Mouse (Mus musculus) layer of hippocampus, postnatal 10 days (tissue): ENCODE measurements around the gene Bbs1. TPM values are rescaled to one million over a fixed set of nuclear protein-coding genes. Genes with fewer than 3 reads are reported as not detected.
A peak's percentile ranks its signal among the peaks of the same experiment; 100 is the strongest.
"Not testable (repeated sequence)": the region's sequence is repeated elsewhere in the genome, so short reads cannot be mapped to it uniquely, and the experiment has no call there.

Source experiments
- DNase-seq, 2 experiments: peaks; one replicate each; pipeline ENCODE4 v3.0.0; 2021; ENCODE audit warnings: low spot score in 2 of 2
- long read RNA-seq: library from polyadenylated mRNA; stranded (forward); transcript quantifications from one replicate; pipeline ENCODE4 v2.0.0, GENCODE M21; 2023
- total RNA-seq, 2 experiments: library from RNA; stranded (reverse); gene quantifications; 2 replicates each; pipeline ENCODE4 v1.2.3; 2021

Bbs1 gene
- 10 to 100 TPM; 31.3 to 34.8 TPM for total RNA-seq
- long read RNA-seq, partial matches to known transcripts, result 2 of 4 reads
- long read RNA-seq, other reads (novel, unspliced or antisense), result 2 of 4 reads

DNA sequence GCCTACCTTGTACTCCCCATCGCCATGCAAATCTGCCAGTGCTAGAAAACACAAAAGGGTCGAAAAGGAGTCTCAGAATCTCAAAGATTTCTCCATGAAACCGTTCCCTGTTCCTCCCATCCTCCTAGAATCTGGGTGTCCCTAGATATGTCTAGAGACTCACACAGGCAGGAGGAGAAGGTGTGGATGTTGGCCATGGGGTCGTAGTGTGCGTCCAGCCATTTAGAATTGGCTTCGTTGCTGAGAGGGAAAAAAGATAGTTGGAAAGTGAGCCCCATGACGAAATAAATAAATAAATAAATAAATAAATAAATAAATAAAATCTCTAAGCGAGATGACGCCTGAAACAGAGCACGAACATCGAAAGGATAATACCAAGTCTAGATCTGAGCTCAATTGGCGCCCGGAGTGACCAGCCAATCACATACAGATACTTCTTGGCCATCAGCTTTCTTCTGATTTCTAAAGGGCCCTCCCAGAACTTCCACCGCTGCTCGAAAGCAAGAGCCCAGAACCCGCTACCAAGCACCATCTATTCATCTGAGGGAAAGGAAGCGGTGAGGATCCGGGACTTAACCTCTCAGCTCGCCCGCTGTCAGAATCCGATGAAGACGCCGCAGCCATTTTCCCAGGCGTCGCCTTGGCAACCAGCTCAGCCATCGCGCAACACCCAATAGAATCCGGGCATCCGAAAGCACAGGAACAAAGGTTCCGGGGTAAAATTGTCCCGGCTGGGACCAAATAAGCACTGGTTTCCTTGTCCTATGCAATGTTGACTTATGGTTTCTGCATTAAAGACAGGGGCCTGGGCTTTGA is at the start of gene Bbs1:
Bbs1 (minus strand) TSS at position 650 of the 816 bp plus-strand sequence.
- peak; percentile 84 to 87 for DNase-seq

GRCm38 (mm10) chr19:4948641-4949040 is 42.2 kb upstream of the Bbs1 start:
- DNase-seq, result not testable (repeated sequence)

DNA sequence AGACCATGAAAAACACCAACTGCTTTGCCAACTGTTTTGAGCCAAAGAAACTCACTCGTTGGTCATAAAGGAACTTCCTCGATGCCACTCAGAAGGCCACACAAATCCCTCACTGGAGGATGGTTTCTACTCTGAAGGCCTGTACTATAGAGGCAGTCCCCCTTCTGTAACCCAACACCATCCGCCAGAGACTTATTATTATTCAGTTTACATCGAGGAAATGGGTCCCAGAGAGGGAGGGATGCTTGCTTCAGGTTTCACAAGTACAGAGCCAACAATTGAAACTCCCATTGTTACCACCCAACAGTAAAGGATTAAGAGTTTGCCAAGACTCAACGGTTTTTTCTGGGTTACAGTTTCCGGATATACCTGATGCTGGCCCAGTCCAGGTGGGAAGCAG is 39.1 kb upstream of the Bbs1 start:
- DNase-seq, result no peak

DNA sequence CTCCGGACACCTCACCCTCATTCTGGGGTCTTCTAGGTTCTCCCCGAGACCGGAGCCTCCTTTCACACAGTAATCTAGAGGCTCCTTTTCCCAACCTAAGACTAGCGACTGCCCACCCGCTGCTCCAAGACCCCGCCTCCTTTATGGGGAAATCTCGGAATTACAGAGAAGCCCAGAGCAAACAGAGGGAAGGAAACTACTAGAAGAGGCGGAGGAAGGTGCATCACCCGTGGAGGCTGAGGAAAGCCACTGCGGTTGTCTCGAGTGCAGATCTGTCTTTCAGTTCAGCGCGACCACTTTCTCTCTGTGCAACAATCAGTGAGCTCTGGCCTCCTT is 36.8 kb upstream of the Bbs1 start:
- peak in 1 of 2 experiments; percentile 16 for DNase-seq

- peak; percentile 73 to 84 for DNase-seq
Measured at GRCm38 (mm10) chr19:4942551-4943252, 36.3 kb upstream of the Bbs1 start, which contains the start of gene Peli3. TSS of gene Peli3 (minus strand) at chr19:4943127.

- no peak for DNase-seq
Measured at GRCm38 (mm10) chr19:4937444-4938310, 31.2 kb upstream of the Bbs1 start.

DNA sequence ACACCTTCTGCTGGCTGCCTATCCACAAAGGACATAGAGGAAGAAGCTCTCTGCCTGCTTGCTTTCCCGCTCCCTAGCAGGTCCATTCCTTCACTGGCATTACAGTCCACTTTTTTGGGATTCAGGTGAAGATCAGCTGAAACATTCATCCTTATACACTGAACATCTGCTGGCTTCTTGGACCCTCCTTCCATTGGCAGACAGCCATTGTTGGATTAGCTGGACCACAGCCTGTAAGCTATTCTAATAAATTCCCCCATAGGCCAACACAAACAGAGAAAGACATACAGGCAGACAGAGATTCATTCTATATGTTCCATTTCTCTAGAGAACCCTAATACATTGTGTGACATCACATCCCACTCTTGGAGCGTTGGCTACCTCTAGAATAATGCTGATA is 30.5 kb upstream of the Bbs1 start:
- DNase-seq, result no peak

GRCm38 (mm10) chr19:4928781-4929180 is 22.4 kb upstream of the Bbs1 start:
- peak in 1 of 2 experiments; percentile 24 for DNase-seq

- peak; percentile 99 for DNase-seq
Measured at GRCm38 (mm10) chr19:4927904-4928531, 21.6 kb upstream of the Bbs1 start, which contains the start of gene Dpp3. TSS of gene Dpp3 (minus strand) at chr19:4928287.

GRCm38 (mm10) chr19:4925121-4925860 is 18.9 kb upstream of the Bbs1 start:
- no peak for DNase-seq

DNA sequence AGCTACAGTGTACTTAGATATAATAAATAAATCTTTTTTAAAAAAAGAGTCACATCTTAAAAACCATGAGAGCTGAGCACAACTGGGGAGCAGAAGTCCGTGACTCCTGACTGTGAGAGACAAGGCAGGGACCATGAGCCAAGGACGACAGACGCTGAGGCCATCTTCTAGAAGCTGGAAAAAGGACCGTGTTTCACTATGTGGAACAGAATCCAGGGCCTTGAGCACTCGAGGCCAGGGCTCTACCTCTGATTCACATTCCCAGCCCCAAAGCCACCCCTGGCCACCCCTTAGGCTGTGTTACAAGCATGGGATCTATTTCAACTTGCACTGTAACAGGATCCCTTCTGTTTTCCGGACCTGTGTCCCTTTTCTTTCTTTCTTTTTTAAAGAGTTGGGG is 13.2 kb upstream of the Bbs1 start:
- no peak for DNase-seq

- no peak for DNase-seq
Measured at GRCm38 (mm10) chr19:4916827-4917226, 10.4 kb upstream of the Bbs1 start.

GRCm38 (mm10) chr19:4915924-4916603 is 9.6 kb upstream of the Bbs1 start:
- no peak for DNase-seq

GRCm38 (mm10) chr19:4909376-4909775 is 2.9 kb upstream of the Bbs1 start:
- no peak for DNase-seq

- DNase-seq, result peak in 1 of 2 experiments; percentile 28
Measured at GRCm38 (mm10) chr19:4908107-4908506, 1.7 kb upstream of the Bbs1 start.

DNA sequence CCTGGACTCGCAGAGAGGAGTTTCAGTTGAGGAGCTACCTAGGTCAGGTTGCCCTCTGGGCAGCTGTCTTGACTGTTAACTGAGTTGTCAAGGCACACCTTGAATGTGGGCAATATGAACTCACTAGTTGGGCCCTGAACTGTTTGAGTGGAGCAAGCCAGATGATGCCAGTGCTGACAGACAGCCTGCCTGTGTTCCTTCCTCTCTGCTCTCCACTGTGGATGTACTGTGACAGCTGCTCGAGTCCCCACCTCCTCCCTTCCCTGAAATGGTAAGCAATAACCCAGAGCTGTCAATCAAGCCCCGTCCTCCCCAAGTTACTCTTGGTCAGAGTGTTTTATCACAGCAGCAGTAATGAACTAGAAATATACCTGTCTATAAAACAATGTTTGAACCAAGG is 6.5 kb downstream of the Bbs1 start:
- DNase-seq, result no peak

- DNase-seq, result no peak
Measured at GRCm38 (mm10) chr19:4898972-4899371, 7.5 kb downstream of the Bbs1 start.

GRCm38 (mm10) chr19:4896780-4897520 is 9.5 kb downstream of the Bbs1 start:
- DNase-seq, result no peak

- no peak for DNase-seq
Measured at GRCm38 (mm10) chr19:4891798-4892197, 14.6 kb downstream of the Bbs1 start.
